Mouse (Mus musculus): Measurements from ENCODE around the gene Rad51c. TPM values are rescaled to one million over a fixed set of nuclear protein-coding genes. Genes with fewer than 3 reads are reported as not detected.
A peak's percentile ranks its signal among the peaks of the same experiment; 100 is the strongest.
"Not testable (repeated sequence)": the region's sequence is repeated elsewhere in the genome, so short reads cannot be mapped to it uniquely, and the experiment has no call there.

The Rad51c gene
- total and polyA plus RNA-seq, 3 experiments: 4.8 to 6.8 (median 6.3) TPM

DNA sequence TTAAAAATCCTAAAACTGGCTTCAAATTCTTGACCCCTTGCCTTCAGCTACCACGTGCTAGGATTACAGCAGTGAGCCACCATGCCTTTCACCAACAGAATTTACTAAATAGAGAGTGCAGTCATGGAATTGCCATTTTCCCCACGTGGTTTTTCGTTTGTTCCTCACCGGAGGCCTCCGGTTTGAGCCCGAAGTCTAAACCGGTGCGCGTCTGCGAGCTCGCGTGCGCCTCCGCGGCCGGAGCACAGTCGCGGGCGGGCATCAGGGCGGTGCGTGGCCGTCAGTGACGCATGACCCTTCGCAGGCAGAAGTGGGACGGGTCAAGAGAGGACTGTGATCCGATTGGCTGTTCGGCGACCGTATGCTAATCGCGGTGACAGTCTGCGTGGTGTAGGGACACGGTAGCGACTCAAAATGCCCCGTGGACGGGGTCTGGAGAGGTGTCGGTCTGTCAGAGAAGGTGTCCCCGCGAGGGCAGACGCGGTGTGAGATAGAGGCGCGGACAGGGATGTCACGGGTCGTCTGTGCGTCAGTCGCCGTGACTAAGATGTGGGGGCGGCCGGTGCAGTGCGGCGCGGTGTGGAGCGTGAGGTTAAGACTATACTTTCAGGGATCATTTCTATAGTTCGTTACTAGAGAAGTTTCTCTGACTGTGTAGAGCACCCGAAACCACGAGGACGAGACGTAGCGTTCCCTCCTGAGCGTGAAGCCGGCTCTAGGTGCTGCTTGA is 38.1 kb upstream of the Rad51c start:
- H3K79me2 ChIP-seq (replicated peaks; ENCODE audit: control insufficient read depth, extremely low read depth, insufficient read depth, poor library complexity, severe bottlenecking); dilution Hi-C loops (cut with MboI; ENCODE audit: extremely low pct_ligation_motif_present, extremely low pct_unique_long_range_greater_than_20kb, low sequenced_read_pairs); H3K27me3 ChIP-seq (replicated peaks); H3K9me3 ChIP-seq (replicated peaks; ENCODE audit: low read length); H3K27ac ChIP-seq (ENCODE audit: insufficient read depth, low read depth); H3K36me3 ChIP-seq (replicated peaks in 1 of 2; ENCODE audit: control insufficient read depth in 1 of 2, insufficient read depth in 1 of 2, low read length in 1 of 2); in situ Hi-C loops (cut with MboI; ENCODE audit: low pct_ligation_motif_present, low pct_unique_long_range_greater_than_20kb, low sequenced_read_pairs): not testable (repeated sequence)
- H3K4me1 ChIP-seq (ENCODE audit: control insufficient read depth in 1 of 2, insufficient read depth in 2 of 2): peaks cover 18 to 43% of the 10 kb centered on the region in 2 experiments
- H3K4me2 ChIP-seq (ENCODE audit: insufficient read depth, low read depth, poor library complexity, severe bottlenecking): peak overlapping the region; percentile 63
- peak overlapping the region; percentile 42 for H3K9ac ChIP-seq (ENCODE audit: insufficient read depth, low read depth)
- TF ChIP-seq ETS1 (conservative IDR thresholded peaks at IDR 0.05; ENCODE audit: low read depth, low read length) (0 out of 2 replicates have a peak, but pooled peaks have one; percentile 14), CHD1 (IDR thresholded peaks at IDR 0.05; ENCODE audit: low read depth, low read length) (0 out of 2 replicates have a peak, but pooled peaks have one; percentile 41), USF1 (IDR thresholded peaks at IDR 0.05; ENCODE audit: low read depth, low read length) (0 out of 2 replicates have a peak, but pooled peaks have one; percentile 14), MEF2A (IDR thresholded peaks at IDR 0.05; ENCODE audit: borderline replicate concordance, low read depth, low read length) (0 out of 2 replicates have a peak, but pooled peaks have one; percentile 38), MAX (IDR thresholded peaks at IDR 0.05; ENCODE audit: low read length) (peak; percentile 98), ZMIZ1 (IDR thresholded peaks at IDR 0.05; ENCODE audit: low read depth, low read length) (0 out of 2 replicates have a peak, but pooled peaks have one; percentile 22), TCF12 (IDR thresholded peaks at IDR 0.05; ENCODE audit: low read depth, low read length) (peak; percentile 57), IRF4 (IDR thresholded peaks at IDR 0.05; ENCODE audit: low read depth, low read length) (0 out of 2 replicates have a peak, but pooled peaks have one; percentile 13), TBP (conservative IDR thresholded peaks at IDR 0.05; ENCODE audit: low read depth, low read length) (0 out of 2 replicates have a peak, but pooled peaks have one; percentile 20), MYC (IDR thresholded peaks at IDR 0.05; ENCODE audit: low read depth, low read length) (peak; percentile 97), BHLHE40 (IDR thresholded peaks at IDR 0.05; ENCODE audit: low read depth, low read length) (peak; percentile 75), SIN3A (IDR thresholded peaks at IDR 0.05; ENCODE audit: low read length) (peak; percentile 35; the same call in 1 of the 2 replicates), UBTF (IDR thresholded peaks at IDR 0.05; ENCODE audit: low read depth, low read length) (peak; percentile 90), MXI1 (IDR thresholded peaks at IDR 0.05; ENCODE audit: low read depth, low read length) (peak; percentile 83), CTCF (conservative IDR thresholded peaks at IDR 0.05 in 1 of 2, IDR thresholded peaks at IDR 0.05 in 1 of 2; ENCODE audit: low read depth in 2 of 2, low read length in 2 of 2) (peak in 1 of 2 experiments; percentile 19; a peak in 2 of 4 replicates), NELFE (IDR thresholded peaks at IDR 0.05; ENCODE audit: low read depth, low read length) (peak; percentile 56; the same call in 1 of the 2 replicates), NRF1 (IDR thresholded peaks at IDR 0.05; ENCODE audit: low read depth, low read length) (peak; percentile 58; the same call in 1 of the 2 replicates), EP300 (IDR thresholded peaks at IDR 0.05; ENCODE audit: low read length) (0 out of 2 replicates have a peak, but pooled peaks have one; percentile 14), HCFC1 (IDR thresholded peaks at IDR 0.05; ENCODE audit: low read depth, low read length) (peak; percentile 27; the same call in 1 of the 2 replicates), POLR2A (IDR thresholded peaks at IDR 0.05; ENCODE audit: low read depth, low read length) (peak; percentile 70), USF2 (conservative IDR thresholded peaks at IDR 0.05; ENCODE audit: low read depth, low read length) (peak; percentile 55)
- H3K4me3 ChIP-seq (replicated peaks in 1 of 3; ENCODE audit: low read depth in 2 of 3, low read length in 2 of 3, poor library complexity in 1 of 3): peak overlapping the region in 1 of 3 experiments; percentile 19
- DNase-seq (ENCODE audit: extremely low read depth): peak; percentile 71
